Mouse (Mus musculus): ENCODE results near the gene Cacng8. TPM values are rescaled to one million over a fixed set of nuclear protein-coding genes. Genes with fewer than 3 reads are reported as not detected.
"Not testable (repeated sequence)": the region's sequence is repeated elsewhere in the genome, so short reads cannot be mapped to it uniquely, and the experiment has no call there.

The Cacng8 gene
- total RNA-seq, 2 experiments from 2014 or later: not detected

- no peak for ATAC-seq (ENCODE audit: poor library complexity, severe bottlenecking)
These were observed 4.3 kb upstream of the Cacng8 start for GRCm38 (mm10) chr7:3386036-3386730.

- no peak for ATAC-seq (ENCODE audit: poor library complexity, severe bottlenecking)
These were observed 2.7 kb upstream of the Cacng8 start for GRCm38 (mm10) chr7:3387761-3388160.

- ATAC-seq (ENCODE audit: poor library complexity, severe bottlenecking): no peak
These were observed 1.6 kb upstream of the Cacng8 start for GRCm38 (mm10) chr7:3388885-3389284.

- no peak for ATAC-seq (ENCODE audit: poor library complexity, severe bottlenecking)
These were observed 755 bp upstream of the Cacng8 start for GRCm38 (mm10) chr7:3389444-3390412.

GRCm38 (mm10) chr7:3391081-3391451 lies 583 bp downstream of the Cacng8 start:
- ATAC-seq (ENCODE audit: poor library complexity, severe bottlenecking): no peak

- no peak for ATAC-seq (ENCODE audit: poor library complexity, severe bottlenecking)
These were observed 1.3 kb downstream of the Cacng8 start for GRCm38 (mm10) chr7:3391809-3392208.

- no peak for ATAC-seq (ENCODE audit: poor library complexity, severe bottlenecking)
These were observed 6.9 kb downstream of the Cacng8 start for GRCm38 (mm10) chr7:3397355-3397754.

GRCm38 (mm10) chr7:3397797-3398196 lies 7.3 kb downstream of the Cacng8 start:
- ATAC-seq (ENCODE audit: poor library complexity, severe bottlenecking): no peak

GRCm38 (mm10) chr7:3398363-3398762 lies 7.9 kb downstream of the Cacng8 start:
- not testable (repeated sequence) for ATAC-seq (ENCODE audit: poor library complexity, severe bottlenecking)

GRCm38 (mm10) chr7:3399937-3400336 lies 9.5 kb downstream of the Cacng8 start:
- peak; percentile 51; the same call in 1 of the 2 replicates for ATAC-seq (ENCODE audit: poor library complexity, severe bottlenecking)

GRCm38 (mm10) chr7:3409729-3410520 lies 19.4 kb downstream of the Cacng8 start:
- peak; percentile 41 for ATAC-seq (ENCODE audit: poor library complexity, severe bottlenecking)

GRCm38 (mm10) chr7:3411160-3411941 lies 20.9 kb downstream of the Cacng8 start:
- peak; percentile 36 for ATAC-seq (ENCODE audit: poor library complexity, severe bottlenecking)

GRCm38 (mm10) chr7:3412036-3412435 lies 21.6 kb downstream of the Cacng8 start:
- ATAC-seq (ENCODE audit: poor library complexity, severe bottlenecking): 0 out of 2 replicates have a peak, but pooled peaks have one; percentile 17

GRCm38 (mm10) chr7:3414888-3415287 lies 24.4 kb downstream of the Cacng8 start:
- 0 out of 2 replicates have a peak, but pooled peaks have one; percentile 11 for ATAC-seq (ENCODE audit: poor library complexity, severe bottlenecking)

- no peak for ATAC-seq (ENCODE audit: poor library complexity, severe bottlenecking)
These were observed 24.9 kb downstream of the Cacng8 start for GRCm38 (mm10) chr7:3415378-3415777.

- ATAC-seq (ENCODE audit: poor library complexity, severe bottlenecking): no peak
These were observed 29.5 kb downstream of the Cacng8 start for GRCm38 (mm10) chr7:3419941-3420340.

GRCm38 (mm10) chr7:3420466-3420865 lies 30.0 kb downstream of the Cacng8 start:
- no peak for ATAC-seq (ENCODE audit: poor library complexity, severe bottlenecking)

- ATAC-seq (ENCODE audit: poor library complexity, severe bottlenecking): no peak
These were observed 30.8 kb downstream of the Cacng8 start for GRCm38 (mm10) chr7:3421297-3421696.

- ATAC-seq (ENCODE audit: poor library complexity, severe bottlenecking): no peak
These were observed 31.6 kb downstream of the Cacng8 start for GRCm38 (mm10) chr7:3422051-3422450.

GRCm38 (mm10) chr7:3423430-3423829 lies 32.9 kb downstream of the Cacng8 start:
- ATAC-seq (ENCODE audit: poor library complexity, severe bottlenecking): no peak

Measured in megakaryocyte, adult 5-6 weeks (primary cell).